Mouse (Mus musculus) heart, postnatal 36 days (tissue): ENCODE measurements around the gene Pdia6. TPM values are rescaled to one million over a fixed set of nuclear protein-coding genes. Genes with fewer than 3 reads are reported as not detected.

Experiments
- DNase-seq, 2 experiments: peaks; one replicate each; pipeline ENCODE4 v3.0.0; 2021 to 2022
- intact Hi-C: fragments of 180-260 bp; cut with DNase I; formaldehyde crosslinking; loops from one replicate; pipeline ENCODE4 v1.15.1; 2025
- total RNA-seq, 2 experiments: library from RNA; stranded (reverse); gene quantifications; 2 replicates each; pipeline ENCODE4 v1.2.3; 2021

Pdia6 gene
- total RNA-seq, 2 experiments from 2014 or later = 98.3 to 112 TPM

DNA sequence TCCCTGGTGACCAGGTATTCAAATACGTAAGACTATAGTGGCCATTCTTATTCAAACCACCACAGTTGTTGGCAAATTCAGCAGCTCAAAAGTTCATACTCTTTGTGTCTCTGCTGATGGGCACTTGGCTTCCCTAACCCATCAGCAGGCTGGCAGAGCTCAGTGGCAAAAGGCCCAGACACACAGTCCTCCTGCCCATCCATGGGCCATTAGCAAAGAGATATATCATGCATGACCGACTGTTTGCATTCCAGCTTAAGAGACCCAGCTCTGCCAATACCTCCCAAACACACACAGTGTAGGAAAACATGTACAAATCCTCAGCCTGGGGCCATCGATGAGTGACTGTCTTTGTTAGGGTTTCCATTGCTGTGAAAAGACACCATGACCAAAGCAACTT is 5.3 kb upstream of the Pdia6 start:
- intact Hi-C loops = loop anchor here (5.0 to 10.0 kb wide), 3 partner anchors 86 to 666 kb away; partner anchors contain the start of genes Nol10 and Odc1
- no peak for DNase-seq

DNA sequence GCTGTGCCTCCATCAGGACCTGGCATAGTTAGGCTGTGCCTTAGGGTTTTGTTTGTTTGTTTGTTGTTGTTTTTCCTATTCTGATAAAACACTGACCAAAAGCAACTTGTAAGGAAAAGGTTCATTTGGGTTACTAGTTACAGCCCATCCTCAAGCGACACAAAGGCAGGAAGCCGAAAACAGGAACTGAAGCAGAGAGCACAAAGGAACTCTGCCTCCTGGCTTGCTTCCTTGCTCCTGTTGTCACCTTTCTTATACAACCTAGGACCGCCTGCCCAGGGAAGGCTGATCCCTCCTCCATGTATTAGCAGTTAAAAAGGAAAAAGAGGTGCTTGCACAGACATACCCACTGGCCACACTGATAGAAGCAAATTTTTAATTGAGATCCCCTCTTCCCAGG is 2.5 kb upstream of the Pdia6 start:
- intact Hi-C loops = loop anchor here (5.0 to 10.0 kb wide), 3 partner anchors 83 to 669 kb away; partner anchors contain the start of genes Nol10 and Odc1
- no peak for DNase-seq

DNA sequence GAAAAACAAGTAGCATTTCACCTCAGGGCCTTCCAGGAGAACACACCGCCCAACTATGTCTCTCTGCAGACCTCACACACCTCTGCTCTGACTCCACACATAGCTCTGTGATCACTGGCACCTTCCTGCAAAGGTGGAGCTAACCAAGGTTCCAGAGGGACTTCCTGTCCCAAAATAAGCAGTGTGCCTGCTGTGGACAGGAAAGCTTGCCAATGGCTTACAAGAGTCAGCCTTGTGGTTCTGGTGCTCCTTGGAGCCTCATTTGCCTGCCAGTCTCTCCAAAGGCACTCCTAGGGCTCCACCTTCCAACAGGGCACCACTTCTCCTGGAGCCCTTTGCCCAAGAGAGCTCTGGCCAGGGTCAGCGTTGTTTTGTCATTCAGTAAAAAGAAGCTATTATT is 1.5 kb upstream of the Pdia6 start:
- intact Hi-C loops = loop anchor here (5.0 to 10.0 kb wide), 3 partner anchors 82 to 670 kb away; partner anchors contain the start of genes Nol10 and Odc1

GRCm38 (mm10) chr12:17266673-17266990 is 287 bp downstream of the Pdia6 start:
- intact Hi-C loops = loop anchor here (10.0 kb wide), 2 partner anchors 278 to 672 kb away; partner anchors contain the start of gene Odc1

More for the DNA sequence above, 1.5 kb upstream of the Pdia6 start:
- DNase-seq = no peak

GRCm38 (mm10) chr12:17267316-17267715 is 971 bp downstream of the Pdia6 start:
- intact Hi-C loops = loop anchor here (10.0 kb wide), 2 partner anchors 277 to 673 kb away; partner anchors contain the start of gene Odc1

More at GRCm38 (mm10) chr12:17266673-17266990, 287 bp downstream of the Pdia6 start:
- DNase-seq = no peak

DNA sequence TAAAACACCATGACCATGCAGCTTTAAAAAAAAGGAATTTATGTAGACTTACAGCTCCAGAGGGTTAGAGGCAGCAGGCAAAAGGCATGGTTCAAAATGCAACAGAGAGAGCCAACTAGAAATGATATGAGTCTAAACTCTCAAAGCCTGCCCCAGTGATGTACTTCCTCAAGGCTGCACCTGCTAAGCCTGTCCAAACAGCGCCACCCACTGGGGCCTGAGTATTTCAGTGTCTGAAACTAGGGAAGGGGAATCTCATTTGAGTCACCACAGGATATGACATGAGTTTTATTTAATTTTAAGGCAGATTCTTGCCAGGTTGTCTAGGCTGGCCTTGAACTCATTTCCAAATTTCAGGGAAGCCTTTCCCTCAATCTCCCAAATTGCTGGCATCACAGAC is 4.9 kb downstream of the Pdia6 start:
- intact Hi-C loops = no loop called here
- DNase-seq = peak in 1 of 2 experiments; percentile 40

More at GRCm38 (mm10) chr12:17267316-17267715, 971 bp downstream of the Pdia6 start:
- no peak for DNase-seq

GRCm38 (mm10) chr12:17273841-17274240 is 7.5 kb downstream of the Pdia6 start:
- intact Hi-C loops = no loop called here
- no peak for DNase-seq

DNA sequence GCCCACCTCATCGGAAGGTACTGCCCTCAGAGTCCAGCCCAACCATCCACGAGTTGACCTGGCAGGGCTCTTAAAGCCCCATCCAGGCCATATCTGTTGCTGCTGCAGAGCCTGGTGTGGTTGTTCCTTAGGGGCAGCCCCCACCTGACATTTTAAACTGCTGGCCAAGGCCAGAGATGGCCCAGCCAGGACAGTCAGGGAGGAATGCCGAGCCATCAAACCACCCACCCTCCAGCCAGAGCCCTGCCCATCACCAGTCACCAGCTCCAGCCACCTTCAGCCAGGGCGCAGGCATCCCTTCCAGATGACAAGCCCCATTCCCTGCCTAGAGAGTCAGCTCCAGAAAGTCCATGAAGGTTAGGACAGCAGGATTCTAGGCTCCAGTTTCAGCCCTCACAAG is 22.2 kb downstream of the Pdia6 start:
- DNase-seq = no peak
- intact Hi-C loops = no loop called here

DNA sequence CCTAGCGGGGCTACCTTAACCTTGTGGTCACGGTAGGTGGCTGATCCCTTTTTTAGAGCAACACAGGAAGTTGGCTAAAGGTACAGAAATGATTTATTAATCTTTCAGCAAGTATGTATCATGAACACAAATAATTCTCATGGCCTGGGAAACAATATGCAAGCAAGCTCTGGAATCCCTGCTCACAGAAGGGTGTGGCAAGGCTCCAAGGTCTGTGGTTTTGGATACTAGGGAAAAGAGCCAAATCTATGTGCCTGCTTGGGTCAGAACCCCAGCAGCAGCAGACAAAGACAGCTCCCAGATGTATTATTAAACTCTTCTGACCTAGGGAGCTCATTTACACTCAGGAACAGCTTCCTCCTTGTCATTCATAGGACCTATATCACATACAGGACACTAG is 22.7 kb downstream of the Pdia6 start:
- no peak for DNase-seq
- intact Hi-C loops = no loop called here

DNA sequence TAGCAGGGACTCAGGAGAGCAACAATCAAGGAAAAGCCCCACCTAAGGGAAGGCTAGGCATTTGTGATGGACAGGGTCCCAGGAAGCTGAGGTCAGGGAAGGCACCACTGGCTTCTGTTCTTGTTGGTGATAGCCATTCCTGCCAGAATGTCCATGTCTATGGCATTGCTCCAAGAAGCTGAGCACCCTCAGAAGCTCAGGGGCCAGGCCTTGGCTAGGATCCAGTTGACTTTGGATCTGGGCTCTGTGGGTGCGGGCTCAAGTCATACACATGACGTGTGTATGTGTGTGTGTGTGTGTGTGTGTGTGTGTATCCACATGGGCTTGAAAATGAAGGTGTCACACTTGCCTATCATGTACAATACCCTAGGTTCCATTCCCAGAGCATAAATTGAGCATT is 23.6 kb downstream of the Pdia6 start:
- intact Hi-C loops = no loop called here
- DNase-seq = no peak

DNA sequence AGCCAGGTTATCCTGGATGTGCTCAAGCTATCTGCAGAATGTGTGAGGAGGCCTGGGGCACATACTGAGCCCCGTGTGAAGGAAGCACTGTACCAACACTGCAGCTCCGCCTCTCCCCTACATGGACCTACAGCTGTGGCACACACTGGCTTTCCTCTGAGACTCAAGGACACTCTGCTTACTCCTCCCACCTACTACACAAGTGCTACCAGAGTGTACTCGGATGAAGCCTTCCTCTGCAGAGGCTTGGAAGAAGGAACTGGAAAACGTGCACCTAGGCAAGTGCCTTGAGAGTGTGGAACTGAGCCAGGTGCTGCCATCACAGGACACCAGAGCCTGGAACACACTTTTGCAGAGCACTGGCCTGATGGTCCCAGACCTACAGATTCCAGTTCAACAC is 24.2 kb downstream of the Pdia6 start:
- DNase-seq = no peak
- intact Hi-C loops = no loop called here

GRCm38 (mm10) chr12:17296899-17297298 is 30.6 kb downstream of the Pdia6 start:
- intact Hi-C loops = no loop called here
- no peak for DNase-seq

DNA sequence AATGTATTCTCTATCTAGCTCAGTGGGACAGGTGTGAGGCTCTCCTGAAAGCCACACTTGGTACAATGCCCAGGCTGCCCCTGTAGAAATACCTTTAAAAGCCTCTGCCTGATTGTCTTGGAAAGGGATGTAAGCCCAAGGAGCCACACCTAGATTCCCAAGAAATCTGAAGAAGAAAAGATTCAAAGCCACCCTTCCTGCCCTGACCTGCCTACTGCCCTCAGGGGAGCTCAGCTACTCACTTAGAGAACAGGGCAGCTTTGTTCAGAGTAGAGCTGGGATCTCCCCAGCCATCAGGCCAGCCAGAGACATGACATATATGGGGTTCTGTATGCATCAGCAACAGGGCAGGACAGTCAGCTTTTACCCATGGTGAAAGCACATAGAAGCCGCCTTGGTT is 33.6 kb downstream of the Pdia6 start:
- no peak for DNase-seq
- intact Hi-C loops = no loop called here

- intact Hi-C loops = no loop called here
- peak; percentile 10 to 19 for DNase-seq
Observed at GRCm38 (mm10) chr12:17305445-17305844, 39.1 kb downstream of the Pdia6 start.

GRCm38 (mm10) chr12:17308246-17308645 is 41.9 kb downstream of the Pdia6 start:
- intact Hi-C loops = no loop called here
- no peak for DNase-seq

DNA sequence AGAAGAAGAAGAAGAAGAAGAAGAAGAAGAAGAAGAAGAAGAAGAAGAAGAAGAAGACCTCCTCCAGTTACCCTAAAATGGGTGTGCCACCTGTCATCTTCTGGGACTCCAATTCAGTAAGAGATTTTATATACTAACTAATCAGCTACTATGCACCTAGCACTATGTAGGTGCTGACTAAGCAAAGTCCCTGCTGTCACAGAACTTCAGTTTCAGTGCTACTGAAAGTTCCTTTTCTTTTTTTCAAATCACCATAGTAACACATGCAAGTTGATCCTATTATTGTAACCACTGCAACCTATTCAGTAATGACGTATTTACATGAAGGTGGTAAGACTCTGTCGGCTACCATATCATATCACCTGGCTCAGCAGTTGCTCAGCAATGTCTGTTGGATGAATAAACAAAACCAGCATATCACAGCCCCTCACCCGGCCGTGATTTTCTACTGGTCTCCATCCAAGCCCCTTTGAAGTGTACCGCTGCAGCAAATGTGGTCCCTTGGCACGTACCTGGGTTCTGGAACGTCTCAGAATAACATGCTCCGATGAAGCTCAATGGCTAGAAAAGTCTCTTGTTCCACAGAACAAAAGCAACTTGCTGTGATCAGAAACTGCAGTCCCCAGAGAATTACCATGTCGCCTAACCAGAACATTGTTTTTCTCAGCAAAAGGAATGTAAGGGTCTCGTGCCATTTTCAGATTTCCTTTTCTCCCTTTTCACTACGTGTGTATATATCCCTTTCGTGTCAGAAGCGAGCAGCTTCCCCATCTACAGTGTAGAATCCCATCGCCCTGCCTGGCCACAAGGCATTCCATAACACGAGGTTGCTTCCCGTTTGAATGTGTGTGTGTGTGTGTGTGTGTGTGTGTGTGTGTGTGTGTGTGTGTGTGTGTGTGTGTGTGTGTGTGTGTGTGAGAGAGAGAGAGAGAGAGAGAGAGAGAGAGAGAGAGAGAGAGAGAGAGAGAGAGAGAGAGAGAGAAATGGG is 44.8 kb downstream of the Pdia6 start:
- intact Hi-C loops = no loop called here
- DNase-seq = no peak

- intact Hi-C loops = no loop called here
- DNase-seq = no peak
Observed at GRCm38 (mm10) chr12:17316096-17316495, 49.8 kb downstream of the Pdia6 start.

DNA sequence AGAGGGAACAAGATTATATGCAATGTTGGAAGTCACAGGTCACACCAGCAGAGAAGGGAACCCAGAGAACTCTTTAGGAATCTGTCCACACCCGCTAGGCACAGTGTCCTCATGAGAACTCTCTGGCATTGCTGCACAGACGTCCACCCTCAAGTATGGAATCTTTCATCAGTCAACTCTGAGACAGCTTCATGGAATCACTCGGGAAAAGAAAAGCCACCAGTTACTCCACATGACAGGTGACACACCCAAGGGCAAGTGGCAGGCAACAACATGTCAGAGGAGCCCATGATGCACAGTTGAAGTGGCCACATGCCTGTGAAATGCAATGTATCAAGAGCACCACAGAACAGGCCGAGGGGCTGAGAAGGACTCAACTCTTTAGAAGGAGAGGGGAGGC is 51.6 kb downstream of the Pdia6 start:
- intact Hi-C loops = no loop called here
- DNase-seq = no peak

- no peak for DNase-seq
- intact Hi-C loops = no loop called here
Observed at GRCm38 (mm10) chr12:17318453-17318852, 52.1 kb downstream of the Pdia6 start.

DNA sequence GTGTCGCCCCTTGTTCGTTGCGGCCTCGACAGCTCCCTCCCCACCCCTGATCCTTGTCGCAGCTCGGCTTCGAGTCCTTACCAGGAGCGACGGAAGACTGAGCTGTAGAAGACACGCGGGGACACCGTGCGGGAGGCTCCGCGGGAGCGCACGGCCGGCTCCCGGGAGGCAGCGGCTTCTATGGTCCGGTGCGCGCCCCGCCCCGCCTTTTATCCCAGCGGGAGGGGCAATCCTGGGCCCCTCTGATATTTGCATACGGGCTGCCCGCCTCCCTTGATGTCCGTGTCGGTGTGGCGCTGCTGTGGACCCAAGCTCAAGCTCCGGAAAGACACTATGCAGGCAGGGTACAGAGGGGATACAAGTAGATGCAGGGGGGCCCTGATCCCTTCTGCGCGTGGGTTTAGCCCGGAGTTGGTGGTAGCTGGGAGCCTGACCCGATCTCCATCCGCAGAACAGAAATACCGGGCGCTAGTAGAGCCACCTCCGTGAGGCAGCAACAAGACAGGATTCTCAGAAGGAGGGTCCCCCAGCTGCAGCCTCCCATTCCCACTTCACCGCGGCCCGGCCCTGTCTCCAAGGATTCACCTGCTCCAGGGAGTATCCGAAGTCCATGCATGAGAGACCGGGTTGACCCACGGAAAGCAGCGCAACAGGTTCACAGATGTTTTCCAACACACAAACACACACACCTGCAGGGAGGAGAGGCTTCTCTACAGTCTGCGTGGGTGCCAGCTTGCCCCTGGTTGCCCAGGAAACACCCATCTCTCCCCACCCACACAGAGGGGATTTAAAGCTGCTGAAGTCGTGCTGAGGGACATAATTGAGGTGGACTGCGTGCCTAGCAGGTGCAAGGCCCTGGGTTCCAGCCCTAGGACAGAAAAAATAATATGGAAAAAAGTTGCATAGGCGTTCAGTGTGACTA is 58.5 kb downstream of the Pdia6 start:
- intact Hi-C loops = no loop called here
- DNase-seq = no peak

GRCm38 (mm10) chr12:17329259-17329658 is 62.9 kb downstream of the Pdia6 start, which contains the start of gene Atp6v1c2:
Gene Atp6v1c2 (minus strand): TSS chr12:17329359.
- DNase-seq = no peak
- intact Hi-C loops = no loop called here
